Mouse (Mus musculus) limb, embryonic 13.5 days (tissue): ENCODE results near the gene Pqlc3. TPM values are rescaled to one million over a fixed set of nuclear protein-coding genes. Genes with fewer than 3 reads are reported as not detected.

Experiments
- ATAC-seq: fragments of 200-750 bp; cut with Nextera tagmentation; 2 replicates; pipeline ENCODE4 v1.8.0; 2017; ENCODE audit warnings: low read depth, moderate number of reproducible peaks, moderate TSS enrichment; ENCODE audit not compliant: low FRiP score
- H3K27ac ChIP-seq: fragments of 300-500 bp; sonication (generic); 2 replicates; pipeline ENCODE4 v1.5.1; 2015; ENCODE audit warnings: inconsistent platforms, mild to moderate bottlenecking, moderate library complexity
- H3K27me3 ChIP-seq: fragments of 300-500 bp; sonication (generic); 2 replicates; pipeline ENCODE4 v1.6.1; 2015; ENCODE audit warnings: mild to moderate bottlenecking, inconsistent platforms
- H3K36me3 ChIP-seq: fragments of 300-500 bp; sonication (generic); 2 replicates; pipeline ENCODE4 v1.6.1; 2015; ENCODE audit warnings: inconsistent platforms, mild to moderate bottlenecking, moderate library complexity
- H3K4me1 ChIP-seq: fragments of 300-500 bp; sonication (generic); 2 replicates; pipeline ENCODE4 v1.6.1; 2015; ENCODE audit warnings: inconsistent platforms
- H3K4me2 ChIP-seq: fragments of 300-500 bp; sonication (generic); replicated peaks from 2 replicates; pipeline ENCODE4 v1.6.1; 2015; ENCODE audit warnings: inconsistent platforms, mild to moderate bottlenecking, moderate library complexity
- H3K4me3 ChIP-seq: fragments of 300-500 bp; sonication (generic); 2 replicates; pipeline ENCODE4 v1.5.1; 2015; ENCODE audit warnings: moderate library complexity, mild to moderate bottlenecking, inconsistent platforms
- H3K9ac ChIP-seq: fragments of 300-500 bp; sonication (generic); 2 replicates; pipeline ENCODE4 v1.6.1; 2015; ENCODE audit warnings: mild to moderate bottlenecking, inconsistent platforms
- H3K9me3 ChIP-seq: fragments of 300-500 bp; sonication (generic); 2 replicates; pipeline ENCODE4 v1.6.1; 2016; ENCODE audit warnings: inconsistent platforms
- WGBS: fragments of 180-500 bp; shearing (Covaris S2); methylation state at CpG from one replicate; pipeline ENCODE4 v1.1.7; 2015; 5-methylcytosine and 5-hydroxymethylcytosine counted together
- polyA plus RNA-seq: library from polyadenylated mRNA; unstranded; fragments of >200 nt; fragmentation: Nextera tagmentation; extraction: Ambion mirVana; gene quantifications from 2 replicates; pipeline ENCODE4 v1.2.1, GENCODE M21; 2015

Pqlc3 gene
- polyA plus RNA-seq: 7.2 and 10.2 TPM in 2 replicates

DNA sequence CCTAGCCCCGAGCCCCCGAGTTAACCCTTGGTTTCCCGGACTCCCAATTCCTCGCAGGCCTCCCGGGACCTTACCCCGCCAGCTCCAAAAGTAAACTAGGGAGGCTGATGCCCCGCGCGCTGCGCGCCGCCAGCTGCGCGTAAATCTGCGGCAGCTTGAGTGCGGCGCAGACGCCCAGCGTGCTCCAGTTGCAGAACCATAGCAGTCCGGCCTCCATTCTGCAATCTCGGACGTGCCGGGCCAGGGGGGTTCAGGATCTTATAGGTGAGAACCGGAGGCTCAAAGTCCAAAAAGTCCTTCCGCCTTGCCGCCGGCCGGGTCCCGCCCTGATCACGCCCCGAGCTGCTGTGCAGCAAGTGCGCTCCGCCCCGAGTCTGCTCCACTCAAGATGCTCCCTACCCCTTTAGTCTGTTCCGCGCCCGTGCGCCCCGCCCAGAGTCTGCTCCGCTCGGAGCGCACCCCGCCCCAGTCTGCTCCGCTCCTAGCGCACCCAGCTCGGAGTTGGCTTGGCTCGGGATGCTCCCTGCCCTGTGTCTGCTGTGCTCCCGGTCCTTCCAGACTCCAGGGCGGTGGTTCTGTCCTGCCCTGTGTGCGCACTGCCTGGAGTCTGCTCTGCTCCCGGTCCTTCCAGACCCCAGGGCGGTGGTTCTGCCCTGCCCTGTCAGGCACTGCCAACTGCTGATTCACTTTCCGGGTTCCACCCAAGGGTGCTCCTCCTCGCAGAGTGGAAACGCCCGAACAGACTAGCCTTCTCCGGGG is at the start of gene Pqlc3:
Gene Pqlc3 (minus strand): TSS at position 670 of the 759 bp plus-strand sequence.
- H3K27ac ChIP-seq: no peak within 1 kb of the TSS
- WGBS: 2% methylated on average over 57 of the region's 57 CpGs
- peaks cover 16% of the 10 kb centered on the region for H3K4me1 ChIP-seq
- peak within 1 kb of the TSS; percentile 65 for H3K4me3 ChIP-seq
- H3K9me3 ChIP-seq: no peaks in the 10 kb centered on the region
- H3K36me3 ChIP-seq: no peaks in the 10 kb centered on the region
- H3K27me3 ChIP-seq: peaks cover 48% of the 10 kb centered on the region
- H3K4me2 ChIP-seq: peak within 1 kb of the TSS; percentile 89
- H3K9ac ChIP-seq: peak within 1 kb of the TSS; percentile 63
- ATAC-seq: peak; percentile 92

DNA sequence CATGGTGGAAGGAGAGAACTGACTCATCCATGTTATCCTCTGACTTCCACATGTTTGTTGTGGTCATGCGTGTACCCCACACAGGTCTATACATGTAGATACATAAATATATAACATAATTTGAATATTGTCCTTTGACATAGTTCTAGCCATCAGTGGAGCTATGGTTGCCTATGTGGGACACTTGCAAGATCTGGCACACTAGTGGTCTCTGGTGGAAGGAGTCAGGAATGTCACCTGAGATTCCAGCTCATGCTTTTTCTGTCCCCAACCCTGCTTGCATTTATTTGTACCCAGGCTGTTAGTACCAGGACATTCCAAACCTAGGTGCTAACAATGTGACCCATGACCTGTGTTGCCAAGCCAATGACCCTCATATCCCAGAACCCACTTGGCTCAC is 49.6 kb upstream of the Pqlc3 start:
- no peak overlapping the region for H3K9ac ChIP-seq
- ATAC-seq: no peak
- no peak overlapping the region for H3K27ac ChIP-seq
- 0 out of 2 replicates have a peak, but pooled peaks cover 2% of the 10 kb centered on the region for H3K27me3 ChIP-seq
- H3K4me3 ChIP-seq: no peak overlapping the region
- H3K4me2 ChIP-seq: no peak overlapping the region
- no peaks in the 10 kb centered on the region for H3K36me3 ChIP-seq
- H3K4me1 ChIP-seq: no peaks in the 10 kb centered on the region
- 93% methylated on average over 1 of the region's 1 CpGs for WGBS
- H3K9me3 ChIP-seq: no peaks in the 10 kb centered on the region

DNA sequence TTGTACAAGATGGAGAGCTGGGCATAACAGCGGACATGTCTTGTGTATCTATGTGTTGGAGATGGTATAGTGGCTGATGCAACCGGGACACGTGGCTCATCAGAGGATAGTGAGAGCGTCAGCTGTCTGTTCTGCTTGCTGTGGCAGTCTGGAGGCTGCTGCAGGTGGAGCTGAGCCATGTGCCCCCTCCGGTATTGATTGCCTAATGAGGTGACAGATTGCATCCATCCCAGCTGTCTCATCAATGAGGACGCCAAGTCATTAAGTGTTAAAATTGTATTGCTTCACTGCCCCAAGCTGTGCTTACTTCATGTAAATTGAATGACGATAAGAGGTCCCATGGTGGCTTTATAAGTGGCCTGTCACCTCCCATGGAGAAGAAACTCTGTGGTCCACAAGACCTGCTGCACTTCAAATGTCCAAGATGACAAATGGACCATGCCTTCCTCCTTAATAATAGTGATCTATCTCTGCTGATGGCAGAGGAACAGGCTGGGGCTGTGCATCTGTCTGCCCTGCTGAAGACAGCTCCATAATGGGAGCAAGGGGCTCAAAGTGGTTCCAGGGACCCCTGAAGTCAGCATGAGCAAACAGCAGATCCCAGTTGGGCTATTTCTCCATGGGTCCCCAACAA is 48.9 kb upstream of the Pqlc3 start:
- Histone ChIP-seq H3K36me3 (no peaks in the 10 kb centered on the region), H3K4me2 (no peak overlapping the region), H3K27me3 (0 out of 2 replicates have a peak, but pooled peaks cover 2% of the 10 kb centered on the region), H3K4me1 (no peaks in the 10 kb centered on the region), H3K4me3 (no peak overlapping the region), H3K9me3 (no peaks in the 10 kb centered on the region), H3K27ac (no peak overlapping the region), H3K9ac (no peak overlapping the region)
- 69% methylated on average over 7 of the region's 7 CpGs for WGBS
- ATAC-seq: no peak

DNA sequence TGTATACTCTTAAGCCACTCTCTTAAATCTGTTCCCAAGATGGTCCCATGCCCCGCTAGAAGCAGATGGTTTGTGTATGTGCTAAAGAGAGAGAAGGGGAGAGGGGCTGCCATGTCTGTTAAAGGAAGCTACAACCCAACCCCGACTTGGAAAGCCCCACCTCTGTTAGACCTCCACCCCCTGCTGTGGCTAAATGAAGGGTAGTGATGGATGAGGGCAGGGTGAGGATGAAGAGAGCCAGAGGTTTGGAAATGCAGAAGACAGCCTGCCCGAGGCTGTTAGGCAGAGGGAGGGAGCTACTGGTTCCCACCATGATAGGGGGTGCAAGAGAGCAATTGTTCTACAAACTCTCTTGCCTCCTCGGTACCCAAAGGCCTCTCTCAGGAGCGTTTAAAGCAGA is 43.1 kb upstream of the Pqlc3 start:
- H3K9ac ChIP-seq: no peak overlapping the region
- 45% methylated on average over 5 of the region's 5 CpGs for WGBS
- ATAC-seq: no peak
- H3K27ac ChIP-seq: no peak overlapping the region
- H3K4me3 ChIP-seq: no peak overlapping the region
- H3K9me3 ChIP-seq: no peaks in the 10 kb centered on the region
- H3K36me3 ChIP-seq: no peaks in the 10 kb centered on the region
- H3K27me3 ChIP-seq: no peaks in the 10 kb centered on the region
- H3K4me2 ChIP-seq: no peak overlapping the region
- no peaks in the 10 kb centered on the region for H3K4me1 ChIP-seq

DNA sequence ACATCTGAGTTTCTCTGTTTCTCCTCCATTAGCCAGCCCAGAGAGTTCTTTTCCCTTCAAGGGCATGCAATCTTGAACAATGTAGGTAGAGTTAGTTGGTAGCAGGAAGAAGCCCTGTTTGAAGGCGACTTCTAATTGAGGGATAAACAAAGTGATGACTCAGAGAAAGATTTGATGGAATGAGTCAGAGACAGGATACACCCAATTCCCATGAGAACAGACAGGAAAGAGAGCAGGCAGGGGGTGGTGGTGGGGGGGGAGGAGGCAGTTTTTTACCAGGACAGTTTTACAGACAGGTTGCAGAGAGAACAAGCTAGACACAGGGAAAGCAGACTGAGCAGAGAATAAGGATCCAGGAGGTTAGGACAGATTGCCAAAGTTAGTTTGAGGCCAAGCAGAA is 40.4 kb upstream of the Pqlc3 start:
- H3K27me3 ChIP-seq: no peaks in the 10 kb centered on the region
- no peak overlapping the region for H3K9ac ChIP-seq
- 61% methylated on average over 1 of the region's 1 CpGs for WGBS
- H3K9me3 ChIP-seq: no peaks in the 10 kb centered on the region
- ATAC-seq: no peak
- no peaks in the 10 kb centered on the region for H3K36me3 ChIP-seq
- H3K27ac ChIP-seq: no peak overlapping the region
- H3K4me3 ChIP-seq: no peak overlapping the region
- H3K4me2 ChIP-seq: no peak overlapping the region
- H3K4me1 ChIP-seq: peaks cover 8% of the 10 kb centered on the region; the same call in 1 of the 2 replicates

DNA sequence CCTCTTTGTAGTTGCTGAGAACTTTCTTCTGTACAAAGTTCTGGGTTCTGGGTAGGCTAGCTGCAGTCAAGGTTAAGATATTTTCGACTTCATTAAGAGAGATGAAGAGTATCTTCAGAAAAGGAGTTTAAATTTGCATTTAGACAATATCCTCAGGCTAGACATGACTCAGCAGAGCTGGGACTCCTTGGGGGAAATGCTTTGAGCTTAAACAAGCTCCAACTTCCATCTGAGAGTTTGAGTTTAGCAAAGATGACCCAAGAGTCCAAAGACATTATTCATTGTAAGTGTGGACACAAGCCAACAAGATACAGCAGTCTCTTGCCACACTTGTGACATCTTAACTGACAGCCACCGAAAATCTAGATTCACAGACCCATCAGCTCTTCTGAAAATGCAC is 39.2 kb upstream of the Pqlc3 start:
- peaks cover 8% of the 10 kb centered on the region; the same call in 1 of the 2 replicates for H3K4me1 ChIP-seq

DNA sequence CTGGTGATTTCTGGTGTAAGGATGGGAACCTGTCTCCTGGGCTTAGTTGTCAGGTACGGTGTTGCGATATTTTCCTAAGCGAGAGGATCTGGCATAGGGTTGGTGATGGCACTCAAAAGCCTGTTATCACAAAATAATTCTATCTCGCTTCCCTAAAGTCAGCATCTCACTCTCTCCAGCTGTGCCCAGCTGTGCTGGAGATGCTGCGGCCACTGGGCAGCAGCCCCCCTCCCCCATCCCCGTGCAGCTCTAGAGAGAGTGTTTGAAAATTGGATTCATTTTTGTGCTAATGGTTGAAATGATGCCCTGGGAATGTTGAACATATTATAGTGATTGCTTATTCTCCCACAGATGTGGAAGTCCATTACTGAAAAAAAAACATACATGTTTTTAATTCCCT is 38.0 kb upstream of the Pqlc3 start:
- Histone ChIP-seq H3K27me3 (no peaks in the 10 kb centered on the region), H3K36me3 (no peaks in the 10 kb centered on the region), H3K4me1 (peaks cover 8% of the 10 kb centered on the region; the same call in 1 of the 2 replicates), H3K9me3 (no peaks in the 10 kb centered on the region), H3K9ac (no peak overlapping the region), H3K4me2 (no peak overlapping the region), H3K4me3 (no peak overlapping the region), H3K27ac (no peak overlapping the region)
- WGBS: 81% methylated on average over 6 of the region's 6 CpGs
- no peak for ATAC-seq

More for the DNA sequence above, 39.2 kb upstream of the Pqlc3 start:
- ATAC-seq: no peak
- H3K4me2 ChIP-seq: no peak overlapping the region
- H3K4me3 ChIP-seq: no peak overlapping the region
- H3K9me3 ChIP-seq: no peaks in the 10 kb centered on the region
- no peak overlapping the region for H3K27ac ChIP-seq
- WGBS: 71% methylated on average over 2 of the region's 2 CpGs
- H3K36me3 ChIP-seq: no peaks in the 10 kb centered on the region
- H3K9ac ChIP-seq: no peak overlapping the region
- H3K27me3 ChIP-seq: no peaks in the 10 kb centered on the region

DNA sequence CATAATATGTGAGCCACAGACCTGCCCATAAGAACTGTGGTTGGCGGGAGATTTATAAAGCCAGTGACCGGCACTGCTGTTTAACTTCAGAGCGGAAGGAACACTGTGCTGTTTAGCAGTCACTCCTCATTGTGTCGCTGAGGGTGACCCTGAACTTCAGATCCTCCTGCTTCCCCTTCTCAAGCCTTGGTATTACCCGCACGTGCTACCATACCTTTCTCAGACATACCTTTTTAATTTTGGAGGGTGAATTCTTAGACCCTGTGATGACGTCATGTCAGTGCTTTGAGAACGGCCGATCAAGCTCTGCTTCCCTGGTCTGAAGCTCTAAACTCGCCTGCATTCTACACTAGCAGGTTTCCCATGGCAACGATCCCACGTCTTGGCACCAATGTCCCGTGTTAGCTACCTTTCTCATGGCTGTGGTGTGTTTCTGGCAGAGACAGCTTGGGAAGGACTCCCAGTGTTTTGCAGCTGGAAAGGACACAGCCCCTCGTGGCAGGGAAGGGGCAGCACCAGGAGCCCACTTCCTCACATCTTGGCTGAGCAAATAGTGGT is 36.9 kb upstream of the Pqlc3 start:
- peaks cover 8% of the 10 kb centered on the region; the same call in 1 of the 2 replicates for H3K4me1 ChIP-seq
- 0 out of 2 replicates have a peak, but pooled peaks have one; percentile 18 for ATAC-seq
- 40% methylated on average over 14 of the region's 14 CpGs for WGBS

DNA sequence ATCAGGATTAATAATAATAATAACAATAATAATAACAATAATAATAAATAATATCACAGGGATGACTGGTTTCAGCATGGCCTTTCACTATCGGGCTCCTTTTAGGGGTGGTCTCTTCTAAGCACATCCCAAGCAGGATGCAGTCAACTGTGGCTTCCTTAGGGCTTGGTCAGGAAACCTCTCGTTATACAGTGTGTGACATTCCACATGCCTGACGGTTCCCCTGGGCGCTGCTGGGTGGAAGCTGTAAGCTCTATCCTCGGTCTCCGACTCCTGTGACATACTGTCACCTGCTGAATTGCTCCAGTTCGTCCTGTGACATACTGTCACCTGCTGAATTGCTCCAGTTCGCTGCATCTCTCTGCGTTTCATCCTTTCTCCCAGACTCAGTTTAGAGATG is 36.3 kb upstream of the Pqlc3 start:
- 0 out of 2 replicates have a peak, but pooled peaks cover under 1% of the 10 kb centered on the region for H3K27me3 ChIP-seq
- no peak overlapping the region for H3K9ac ChIP-seq
- H3K4me2 ChIP-seq: no peak overlapping the region
- H3K36me3 ChIP-seq: no peaks in the 10 kb centered on the region
- no peak overlapping the region for H3K4me3 ChIP-seq
- H3K4me1 ChIP-seq: peaks cover 8% of the 10 kb centered on the region; the same call in 1 of the 2 replicates
- H3K27ac ChIP-seq: no peak overlapping the region
- no peaks in the 10 kb centered on the region for H3K9me3 ChIP-seq
- WGBS: 45% methylated on average over 9 of the region's 9 CpGs
- no peak for ATAC-seq

More for the DNA sequence above, 36.9 kb upstream of the Pqlc3 start:
- H3K4me3 ChIP-seq: no peak overlapping the region
- H3K36me3 ChIP-seq: no peaks in the 10 kb centered on the region
- H3K9ac ChIP-seq: no peak overlapping the region
- H3K9me3 ChIP-seq: no peaks in the 10 kb centered on the region
- no peak overlapping the region; the same call in 1 of the 2 replicates for H3K4me2 ChIP-seq
- no peak overlapping the region for H3K27ac ChIP-seq
- no peaks in the 10 kb centered on the region for H3K27me3 ChIP-seq

DNA sequence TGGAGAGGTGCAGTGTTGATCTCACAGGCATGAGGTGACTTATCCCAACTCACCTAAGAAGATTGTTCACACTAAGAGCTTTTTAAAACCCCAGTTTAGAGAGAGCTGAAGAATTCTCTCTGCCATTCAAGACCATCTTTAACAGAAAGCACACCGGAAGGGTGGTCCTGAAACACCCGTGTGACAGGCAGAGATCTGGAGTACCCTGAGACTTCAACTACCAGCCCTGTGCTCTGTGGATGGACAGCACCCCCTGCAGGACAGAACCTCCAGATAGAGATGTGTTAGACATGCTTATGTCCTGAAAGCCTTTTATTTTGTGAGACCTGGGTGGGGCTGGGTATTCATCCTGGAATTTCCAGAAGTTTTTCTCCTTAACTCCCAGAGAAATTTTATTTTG is 34.9 kb upstream of the Pqlc3 start:
- no peak; the same call in 1 of the 2 replicates for ATAC-seq
- H3K4me2 ChIP-seq: no peak overlapping the region
- H3K27ac ChIP-seq: no peak overlapping the region
- 0 out of 2 replicates have a peak, but pooled peaks cover 4% of the 10 kb centered on the region for H3K27me3 ChIP-seq
- no peak overlapping the region for H3K9ac ChIP-seq
- H3K4me1 ChIP-seq: peaks cover 8% of the 10 kb centered on the region; the same call in 1 of the 2 replicates
- no peak overlapping the region for H3K4me3 ChIP-seq
- 65% methylated on average over 2 of the region's 2 CpGs for WGBS
- H3K9me3 ChIP-seq: no peaks in the 10 kb centered on the region
- H3K36me3 ChIP-seq: no peaks in the 10 kb centered on the region

DNA sequence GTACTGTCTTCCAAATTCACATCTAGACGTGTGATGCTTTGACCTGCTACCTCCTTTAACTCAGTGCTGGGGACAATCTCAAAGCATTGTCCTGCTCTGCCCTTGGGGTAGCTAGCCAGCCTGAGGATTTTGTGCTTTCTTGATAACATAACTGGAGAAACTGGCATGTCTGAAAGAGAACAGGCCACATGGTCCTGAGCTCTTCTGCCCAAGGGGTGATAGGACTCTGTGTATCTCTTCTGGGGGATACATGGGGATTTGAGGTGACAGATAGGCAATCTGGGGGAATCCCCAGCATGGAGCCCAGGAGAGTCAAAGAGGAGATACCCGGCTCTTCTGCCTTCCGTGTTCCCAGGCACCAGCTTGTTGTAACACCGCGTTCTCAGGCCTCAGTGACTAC is 34.5 kb upstream of the Pqlc3 start:
- H3K9ac ChIP-seq: no peak overlapping the region
- H3K4me1 ChIP-seq: peaks cover 8% of the 10 kb centered on the region; the same call in 1 of the 2 replicates
- no peaks in the 10 kb centered on the region for H3K9me3 ChIP-seq
- H3K27ac ChIP-seq: no peak overlapping the region
- no peak overlapping the region for H3K4me3 ChIP-seq
- WGBS: 71% methylated on average over 5 of the region's 5 CpGs
- ATAC-seq: no peak
- no peaks in the 10 kb centered on the region for H3K36me3 ChIP-seq
- H3K4me2 ChIP-seq: no peak overlapping the region
- H3K27me3 ChIP-seq: 0 out of 2 replicates have a peak, but pooled peaks cover 4% of the 10 kb centered on the region

DNA sequence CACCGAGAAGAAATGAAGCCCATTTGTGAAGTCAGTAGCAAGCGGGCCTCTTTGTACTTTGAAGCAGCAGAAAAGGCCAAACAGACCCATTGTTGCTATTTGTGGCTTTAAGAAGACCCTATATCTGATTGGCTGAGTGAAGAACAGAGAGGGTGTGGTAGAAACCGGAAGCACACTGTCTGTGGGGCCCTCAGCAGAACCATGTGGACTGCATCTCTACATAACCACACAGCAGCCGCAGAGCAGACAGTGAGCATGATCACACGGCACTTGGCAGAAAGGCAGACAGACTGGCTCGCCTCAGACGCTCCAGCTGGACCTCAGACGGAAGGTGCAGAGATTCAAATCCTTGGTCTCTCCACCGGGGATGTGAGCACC is 33.2 kb upstream of the Pqlc3 start:
- no peak overlapping the region for H3K9ac ChIP-seq
- H3K4me1 ChIP-seq: peaks cover 8% of the 10 kb centered on the region; the same call in 1 of the 2 replicates
- H3K9me3 ChIP-seq: no peaks in the 10 kb centered on the region; the same call in 1 of the 2 replicates
- H3K4me3 ChIP-seq: no peak overlapping the region
- no peak overlapping the region for H3K4me2 ChIP-seq
- H3K27me3 ChIP-seq: 0 out of 2 replicates have a peak, but pooled peaks cover 4% of the 10 kb centered on the region
- no peaks in the 10 kb centered on the region for H3K36me3 ChIP-seq
- WGBS: 78% methylated on average over 9 of the region's 9 CpGs
- ATAC-seq: no peak
- no peak overlapping the region for H3K27ac ChIP-seq
